Mouse (Mus musculus) c-Kit-positive CD71-positive TER-119-negative erythroid progenitor cells, embryonic 14.5 days (primary cell): ENCODE data around the gene Tmem171.

Experiments used
- DNase-seq: peaks from one replicate; pipeline ENCODE4 v3.0.0-alpha.2; 2013; ENCODE audit warnings: low read depth

Tmem171 gene

GRCm38 (mm10) chr13:98694773-98695314 is at the start of gene Tmem171:
Gene Tmem171, minus strand, starts transcription at chr13:98694834.
- DNase-seq, result no peak

- peak; percentile 39 for DNase-seq
Measured at GRCm38 (mm10) chr13:98743829-98744228, 49.2 kb upstream of the Tmem171 start.

- DNase-seq, result no peak
Measured at GRCm38 (mm10) chr13:98743214-98743613, 48.6 kb upstream of the Tmem171 start.

GRCm38 (mm10) chr13:98738213-98738612 is 43.6 kb upstream of the Tmem171 start:
- no peak for DNase-seq

- no peak for DNase-seq
Measured at GRCm38 (mm10) chr13:98733292-98733691, 38.7 kb upstream of the Tmem171 start.

GRCm38 (mm10) chr13:98729271-98730062 is 34.8 kb upstream of the Tmem171 start:
- no peak for DNase-seq

- DNase-seq, result no peak
Measured at GRCm38 (mm10) chr13:98726494-98726893, 31.9 kb upstream of the Tmem171 start.

- no peak for DNase-seq
Measured at GRCm38 (mm10) chr13:98723430-98723829, 28.8 kb upstream of the Tmem171 start.

GRCm38 (mm10) chr13:98722296-98722695 is 27.7 kb upstream of the Tmem171 start:
- no peak for DNase-seq

GRCm38 (mm10) chr13:98716176-98716575 is 21.5 kb upstream of the Tmem171 start:
- no peak for DNase-seq

GRCm38 (mm10) chr13:98715443-98715990 is 20.9 kb upstream of the Tmem171 start:
- DNase-seq, result no peak

GRCm38 (mm10) chr13:98710655-98711054 is 16.0 kb upstream of the Tmem171 start:
- DNase-seq, result no peak

- DNase-seq, result no peak
Measured at GRCm38 (mm10) chr13:98710236-98710635, 15.6 kb upstream of the Tmem171 start.

GRCm38 (mm10) chr13:98705501-98705900 is 10.9 kb upstream of the Tmem171 start:
- no peak for DNase-seq

GRCm38 (mm10) chr13:98703786-98704185 is 9.2 kb upstream of the Tmem171 start:
- DNase-seq, result no peak

GRCm38 (mm10) chr13:98702361-98702760 is 7.7 kb upstream of the Tmem171 start:
- DNase-seq, result no peak

- no peak for DNase-seq
Measured at GRCm38 (mm10) chr13:98701309-98701675, 6.7 kb upstream of the Tmem171 start.

- no peak for DNase-seq
Measured at GRCm38 (mm10) chr13:98700661-98701308, 6.2 kb upstream of the Tmem171 start.

- no peak for DNase-seq
Measured at GRCm38 (mm10) chr13:98699982-98700540, 5.4 kb upstream of the Tmem171 start.

- no peak for DNase-seq
Measured at GRCm38 (mm10) chr13:98699051-98699744, 4.6 kb upstream of the Tmem171 start.

GRCm38 (mm10) chr13:98696716-98697115 is 2.1 kb upstream of the Tmem171 start:
- no peak for DNase-seq

- DNase-seq, result no peak
Measured at GRCm38 (mm10) chr13:98695546-98695945, 912 bp upstream of the Tmem171 start.
